Mouse (Mus musculus): Measurements from ENCODE around the gene Zfp648.

- TF ChIP-seq POLR2A (IDR thresholded peaks at IDR 0.05; ENCODE audit: insufficient read depth, low read length) (no peak), CTCF (IDR thresholded peaks at IDR 0.05; ENCODE audit: low read depth, low read length) (no peak)
Measured at GRCm38 (mm10) chr1:154220566-154220965, 19.6 kb downstream of the Zfp648 start.

All from ES-Bruce4 (cell line).